Mouse (Mus musculus): ENCODE measurements around the gene Fut7. TPM values are rescaled to one million over a fixed set of nuclear protein-coding genes. Genes with fewer than 3 reads are reported as not detected.
A peak's percentile ranks its signal among the peaks of the same experiment; 100 is the strongest.

Gene Fut7
- polyA plus RNA-seq, 1 experiment from 2014 or later: not detected

- Histone ChIP-seq H3K27me3 (peaks cover 30% of the 10 kb centered on the region), H3K9ac (replicated peaks) (no peak overlapping the region), H3K27ac (no peak overlapping the region), H3K9me3 (no peaks in the 10 kb centered on the region), H3K4me1 (replicated peaks) (peaks cover 29% of the 10 kb centered on the region), H3K4me3 (replicated peaks) (no peak overlapping the region), H3K4me2 (replicated peaks) (no peak overlapping the region), H3K36me3 (no peaks in the 10 kb centered on the region)
- WGBS: 91% methylated on average over 5 of the region's 5 CpGs
- ATAC-seq: no peak
Observed at GRCm38 (mm10) chr2:25427256-25427655, 4.2 kb downstream of the Fut7 start.

DNA sequence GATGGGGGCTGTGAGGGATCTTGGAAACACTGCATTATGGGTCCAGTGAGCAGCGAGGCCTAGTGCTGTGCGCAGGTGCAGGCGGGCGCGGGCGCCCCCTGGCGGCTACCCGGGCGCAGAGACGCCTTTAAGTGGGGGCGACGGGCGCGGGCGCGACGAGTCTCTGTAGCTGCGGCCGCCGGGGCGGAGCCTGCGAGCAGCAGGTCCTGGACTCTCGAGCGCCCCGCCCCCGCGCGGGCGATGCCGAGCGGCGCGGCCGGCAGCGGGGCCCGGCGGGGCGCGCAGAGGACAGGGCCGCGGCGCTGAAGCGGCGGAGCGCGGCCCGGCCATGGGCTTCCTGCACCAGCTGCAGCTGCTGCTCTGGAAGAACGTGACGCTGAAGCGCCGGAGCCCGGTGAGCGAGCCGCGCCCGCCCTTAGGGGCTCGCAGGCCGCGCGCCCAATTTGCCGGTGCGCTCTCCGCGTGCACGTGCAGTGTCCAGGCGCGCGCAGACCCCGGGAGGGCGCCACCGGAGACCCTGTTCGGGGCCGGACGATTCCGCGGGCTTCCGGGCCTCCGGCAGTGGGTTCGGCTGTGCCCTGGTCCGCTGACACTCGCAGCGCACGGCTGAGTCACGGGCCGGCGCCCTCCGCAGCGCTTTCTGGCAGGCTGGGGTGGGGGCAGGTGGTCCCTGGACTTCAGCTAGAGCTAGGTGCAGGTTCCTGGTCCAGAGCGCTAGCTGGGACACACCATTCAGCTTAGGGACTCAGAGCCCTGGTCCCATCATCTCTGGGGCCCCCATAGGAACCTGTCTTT, 5.6 kb downstream of the Fut7 start, which contains the start of gene Abca2:
TSS of gene Abca2 (plus strand) at position 262 of the 795 bp plus-strand sequence.
- peak within 1 kb of the TSS; percentile 88 for H3K9ac ChIP-seq (replicated peaks)
- H3K9me3 ChIP-seq: no peaks in the 10 kb centered on the region
- peak; percentile 92 for ATAC-seq
- peaks cover 6% of the 10 kb centered on the region for H3K36me3 ChIP-seq
- under 1% methylated on average over 86 of the region's 89 CpGs for WGBS
- H3K4me1 ChIP-seq (replicated peaks): peaks cover 29% of the 10 kb centered on the region
- peak within 1 kb of the TSS; percentile 76 for H3K4me2 ChIP-seq (replicated peaks)
- H3K27ac ChIP-seq: peak within 1 kb of the TSS; percentile 92
- H3K27me3 ChIP-seq: peaks cover 20% of the 10 kb centered on the region; the same call in 1 of the 2 replicates
- H3K4me3 ChIP-seq (replicated peaks): peak within 1 kb of the TSS; percentile 84

DNA sequence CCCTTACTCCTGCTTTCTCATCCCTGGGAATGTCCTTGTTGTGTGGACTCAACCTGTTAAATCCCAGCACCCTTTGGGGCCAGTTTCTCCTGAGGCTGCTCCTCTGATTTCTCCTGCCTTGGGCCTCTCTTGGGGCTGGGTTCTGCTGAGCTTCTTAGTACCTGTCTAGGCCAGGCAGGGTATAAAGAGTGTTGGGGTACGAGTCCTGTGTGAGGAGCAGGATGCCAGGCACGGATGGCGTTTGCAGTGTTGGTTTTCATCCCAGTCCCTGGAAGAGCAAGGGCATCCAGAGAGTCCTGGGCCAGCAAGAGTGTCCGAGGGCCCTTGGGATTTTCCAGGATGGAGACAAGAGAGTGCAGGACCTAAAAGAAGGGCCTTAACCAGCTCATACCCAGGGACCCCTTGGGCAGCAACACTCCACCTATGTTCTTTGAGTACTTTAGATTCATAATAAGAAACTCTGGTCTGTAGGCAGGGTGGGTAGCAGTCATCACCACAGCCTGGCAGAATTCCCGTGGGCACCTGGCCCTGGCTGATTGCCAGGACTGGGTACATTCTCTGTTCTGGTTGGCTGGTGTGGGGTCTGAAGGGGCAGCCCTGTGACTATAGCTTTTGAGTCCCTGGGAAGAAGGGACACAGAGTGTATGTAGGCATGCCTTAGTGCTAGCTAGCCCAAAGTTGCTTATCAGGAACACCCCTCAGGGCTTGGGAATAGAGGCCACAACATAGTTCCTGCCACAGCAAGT, 6.5 kb downstream of the Fut7 start:
- H3K4me1 ChIP-seq (replicated peaks): peaks cover 29% of the 10 kb centered on the region
- H3K27ac ChIP-seq: peak overlapping the region; percentile 39; the same call in 1 of the 2 replicates
- H3K9ac ChIP-seq (replicated peaks): peak overlapping the region; percentile 88
- no peaks in the 10 kb centered on the region for H3K9me3 ChIP-seq
- peak overlapping the region; percentile 76 for H3K4me2 ChIP-seq (replicated peaks)
- H3K36me3 ChIP-seq: peaks cover 15% of the 10 kb centered on the region
- peaks cover 16% of the 10 kb centered on the region; the same call in 1 of the 2 replicates for H3K27me3 ChIP-seq
- WGBS: 74% methylated on average over 5 of the region's 5 CpGs
- ATAC-seq: no peak
- H3K4me3 ChIP-seq (replicated peaks): peak overlapping the region; percentile 84

- Histone ChIP-seq H3K4me1 (replicated peaks) (peaks cover 29% of the 10 kb centered on the region), H3K9ac (replicated peaks) (peak overlapping the region; percentile 88), H3K4me2 (replicated peaks) (peak overlapping the region; percentile 76), H3K27me3 (0 out of 2 replicates have a peak, but pooled peaks cover 6% of the 10 kb centered on the region), H3K36me3 (peaks cover 25% of the 10 kb centered on the region), H3K9me3 (no peaks in the 10 kb centered on the region), H3K27ac (no peak overlapping the region; the same call in 1 of the 2 replicates), H3K4me3 (replicated peaks) (peak overlapping the region; percentile 6; the same call in 1 of the 2 replicates)
- WGBS: 54% methylated on average over 17 of the region's 17 CpGs
- ATAC-seq: peak; percentile 10; the same call in 1 of the 2 replicates
Observed at GRCm38 (mm10) chr2:25430395-25431233, 7.5 kb downstream of the Fut7 start.

GRCm38 (mm10) chr2:25431308-25431855, 8.3 kb downstream of the Fut7 start:
- no peak overlapping the region for H3K27ac ChIP-seq
- H3K4me3 ChIP-seq (replicated peaks): no peak overlapping the region
- peaks cover 29% of the 10 kb centered on the region for H3K4me1 ChIP-seq (replicated peaks)
- WGBS: 46% methylated on average over 6 of the region's 6 CpGs
- peak overlapping the region; percentile 39; the same call in 1 of the 2 replicates for H3K9ac ChIP-seq (replicated peaks)
- no peaks in the 10 kb centered on the region for H3K9me3 ChIP-seq
- H3K4me2 ChIP-seq (replicated peaks): peak overlapping the region; percentile 76
- H3K27me3 ChIP-seq: no peaks in the 10 kb centered on the region
- peaks cover 33% of the 10 kb centered on the region for H3K36me3 ChIP-seq
- ATAC-seq: no peak

GRCm38 (mm10) chr2:25432326-25433098, 9.4 kb downstream of the Fut7 start:
- Histone ChIP-seq H3K27me3 (no peaks in the 10 kb centered on the region), H3K4me1 (replicated peaks) (peaks cover 29% of the 10 kb centered on the region), H3K4me2 (replicated peaks) (no peak overlapping the region), H3K9ac (replicated peaks) (no peak overlapping the region), H3K4me3 (replicated peaks) (no peak overlapping the region), H3K9me3 (no peaks in the 10 kb centered on the region), H3K36me3 (peaks cover 44% of the 10 kb centered on the region), H3K27ac (no peak overlapping the region)
- 83% methylated on average over 11 of the region's 11 CpGs for WGBS
- no peak for ATAC-seq

GRCm38 (mm10) chr2:25433101-25433500, 10.0 kb downstream of the Fut7 start:
- H3K9ac ChIP-seq (replicated peaks): no peak overlapping the region
- no peak overlapping the region for H3K27ac ChIP-seq
- H3K27me3 ChIP-seq: no peaks in the 10 kb centered on the region
- no peak for ATAC-seq
- H3K9me3 ChIP-seq: no peaks in the 10 kb centered on the region
- H3K4me3 ChIP-seq (replicated peaks): no peak overlapping the region
- 93% methylated on average over 17 of the region's 17 CpGs for WGBS
- no peak overlapping the region for H3K4me2 ChIP-seq (replicated peaks)
- H3K36me3 ChIP-seq: peaks cover 50% of the 10 kb centered on the region
- peaks cover 29% of the 10 kb centered on the region for H3K4me1 ChIP-seq (replicated peaks)

- Histone ChIP-seq H3K9me3 (no peaks in the 10 kb centered on the region), H3K4me2 (replicated peaks) (no peak overlapping the region), H3K9ac (replicated peaks) (no peak overlapping the region), H3K4me3 (replicated peaks) (no peak overlapping the region), H3K36me3 (peaks cover 62% of the 10 kb centered on the region), H3K27ac (no peak overlapping the region), H3K27me3 (no peaks in the 10 kb centered on the region), H3K4me1 (replicated peaks) (peaks cover 24% of the 10 kb centered on the region)
- no peak for ATAC-seq
- WGBS: 89% methylated on average over 8 of the region's 8 CpGs
Observed at GRCm38 (mm10) chr2:25434292-25434691, 11.2 kb downstream of the Fut7 start.

- Histone ChIP-seq H3K27ac (no peak overlapping the region), H3K4me3 (replicated peaks) (no peak overlapping the region), H3K9me3 (no peaks in the 10 kb centered on the region), H3K36me3 (peaks cover 81% of the 10 kb centered on the region), H3K4me1 (replicated peaks) (peaks cover 3% of the 10 kb centered on the region), H3K4me2 (replicated peaks) (no peak overlapping the region), H3K27me3 (no peaks in the 10 kb centered on the region), H3K9ac (replicated peaks) (no peak overlapping the region)
- 94% methylated on average over 10 of the region's 10 CpGs for WGBS
- ATAC-seq: no peak
Observed at GRCm38 (mm10) chr2:25436286-25436820, 13.3 kb downstream of the Fut7 start.

- ATAC-seq: no peak
- H3K27me3 ChIP-seq: no peaks in the 10 kb centered on the region
- H3K4me1 ChIP-seq (replicated peaks): no peaks in the 10 kb centered on the region
- no peak overlapping the region for H3K9ac ChIP-seq (replicated peaks)
- H3K27ac ChIP-seq: no peak overlapping the region
- WGBS: 88% methylated on average over 20 of the region's 20 CpGs
- peaks cover 99% of the 10 kb centered on the region for H3K36me3 ChIP-seq
- no peaks in the 10 kb centered on the region for H3K9me3 ChIP-seq
- H3K4me3 ChIP-seq (replicated peaks): no peak overlapping the region
- H3K4me2 ChIP-seq (replicated peaks): no peak overlapping the region
Observed at GRCm38 (mm10) chr2:25441067-25441466, 18.0 kb downstream of the Fut7 start.
